Mouse (Mus musculus) lung, adult 18-20 months (tissue): Measurements from ENCODE around the gene Slc9b1.

Source experiments
- DNase-seq, 2 experiments: peaks; one replicate each; pipeline ENCODE4 v3.0.0; 2022; ENCODE audit warnings: mixed read lengths in 2 of 2

Slc9b1 gene

DNA sequence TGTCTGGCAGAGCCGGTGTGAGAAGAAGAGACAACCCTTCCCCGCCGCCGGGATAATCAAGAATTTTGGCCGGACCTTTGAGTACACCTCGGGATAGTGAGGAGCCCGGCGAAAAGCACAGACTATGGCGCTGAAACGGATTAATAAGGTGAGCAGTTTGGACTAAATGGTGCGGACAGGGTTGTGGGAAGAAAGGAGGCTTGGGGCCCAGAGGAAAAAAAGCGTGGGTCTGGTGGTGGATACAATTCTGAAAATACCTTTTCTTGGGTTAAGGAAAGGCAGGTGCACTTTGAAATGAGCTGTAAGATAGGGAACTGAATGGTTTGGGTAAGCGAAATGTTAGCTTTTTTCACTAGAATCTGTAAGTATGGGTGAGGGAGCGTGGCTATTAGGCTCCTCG, 91.8 kb downstream of the Slc9b1 start:
- no peak for DNase-seq

DNA sequence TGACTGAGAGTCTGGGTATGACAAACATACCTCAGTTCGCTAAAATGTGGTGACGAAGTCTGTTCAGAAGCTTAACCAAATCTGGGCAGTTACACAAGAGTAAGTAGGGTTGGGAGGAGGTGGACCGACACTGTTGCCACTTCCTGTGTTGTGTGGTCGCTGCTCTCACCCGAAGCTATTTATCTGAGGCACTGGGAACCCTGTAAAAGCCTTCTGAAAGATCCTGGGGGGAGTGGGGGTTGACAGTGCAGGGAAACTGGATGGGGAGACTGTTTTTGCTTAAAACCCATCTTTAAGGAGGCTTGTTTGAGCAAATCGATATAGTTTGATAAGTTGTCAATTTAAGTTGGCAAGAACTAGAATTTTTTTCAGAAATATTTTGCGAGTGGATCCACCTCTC, 92.4 kb downstream of the Slc9b1 start:
- DNase-seq = peak; percentile 53 to 64

DNA sequence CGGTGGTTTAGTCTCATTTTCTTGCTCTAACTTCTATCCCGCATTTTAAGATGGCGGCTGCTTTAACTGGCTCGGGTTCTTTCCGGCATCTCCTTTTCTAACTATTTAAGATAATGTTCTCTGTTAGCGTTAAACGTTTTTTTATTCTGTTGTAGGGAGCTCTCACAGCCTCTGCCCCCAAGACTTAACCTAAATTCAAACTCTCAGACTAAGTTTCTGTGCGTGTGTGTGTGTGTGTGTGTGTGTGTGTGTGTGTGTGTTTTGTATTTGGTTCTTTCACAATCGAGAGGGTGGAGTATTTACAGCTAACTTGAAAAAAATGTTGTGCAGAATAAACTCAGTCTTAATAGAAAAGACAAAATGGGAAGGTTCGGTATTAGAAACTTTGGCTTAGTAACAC, 92.8 kb downstream of the Slc9b1 start:
- no peak for DNase-seq

DNA sequence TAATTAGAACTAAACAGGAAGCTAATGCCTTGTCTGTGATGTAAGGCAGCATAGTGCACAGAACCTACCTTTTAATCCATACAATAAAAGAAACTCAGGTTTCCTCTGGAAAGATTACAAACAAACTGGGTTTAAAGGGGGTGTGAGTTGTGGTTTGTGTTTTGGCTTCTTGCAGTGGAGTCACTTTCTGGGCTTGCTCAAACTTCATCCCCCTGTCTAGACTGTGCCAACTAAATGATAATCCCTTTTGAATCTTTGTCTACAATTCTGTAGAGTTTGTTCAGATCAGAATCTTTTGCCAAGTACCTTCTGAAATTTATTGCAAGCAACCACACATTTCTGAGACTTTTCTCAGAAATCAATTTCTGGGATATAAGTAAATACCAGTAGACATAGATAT, 97.1 kb downstream of the Slc9b1 start:
- no peak for DNase-seq
